Mouse (Mus musculus) cortical plate, adult 2 months (tissue): ENCODE results near the gene Zfp595. TPM values are rescaled to one million over a fixed set of nuclear protein-coding genes. Genes with fewer than 3 reads are reported as not detected.
"Not testable (repeated sequence)": the region's sequence is repeated elsewhere in the genome, so short reads cannot be mapped to it uniquely, and the experiment has no call there.

Source experiments
- H3K27ac ChIP-seq: fragments of 200-500 bp; 2 replicates; pipeline ENCODE4 v1.5.1; 2012; ENCODE audit warnings: low read length, control low read depth, inconsistent platforms; ENCODE audit not compliant: insufficient read depth
- H3K4me1 ChIP-seq: fragments of 200-500 bp; 2 replicates; pipeline ENCODE4 v1.6.1; 2011; ENCODE audit warnings: low read length; ENCODE audit not compliant: control insufficient read depth, insufficient read depth
- H3K4me3 ChIP-seq: fragments of 200-500 bp; 2 replicates; pipeline ENCODE4 v1.5.1; 2011; ENCODE audit warnings: mild to moderate bottlenecking, low read length, control low read depth; ENCODE audit not compliant: insufficient read depth
- CTCF ChIP-seq: fragments of 200-500 bp; IDR thresholded peaks from 2 replicates; pipeline ENCODE4 v1.5.1; 2011; ENCODE audit warnings: mild to moderate bottlenecking, control low read depth, low read length; ENCODE audit not compliant: insufficient read depth; ENCODE audit errors: extremely low read depth
- POLR2A ChIP-seq: fragments of 200-500 bp; IDR thresholded peaks from 2 replicates; pipeline ENCODE4 v1.6.1; 2011; ENCODE audit warnings: mild to moderate bottlenecking, low read length, control low read depth; ENCODE audit not compliant: insufficient read depth; ENCODE audit errors: extremely low read depth
- polyA plus RNA-seq: library from polyadenylated mRNA; depleted of rRNA; stranded (reverse); fragments of >200 nt; gene quantifications from 2 replicates; pipeline ENCODE4 v1.2.3, GENCODE M21; 2012; rRNA removed

Zfp595 gene
- polyA plus RNA-seq, 1 experiment: 2.6 TPM

- Histone ChIP-seq H3K4me1 (no peaks in the 10 kb centered on the region), H3K27ac (no peak within 1 kb of the TSS), H3K4me3 (no peak within 1 kb of the TSS)
- TF ChIP-seq CTCF: no peak
- no peak for TF ChIP-seq POLR2A
Observed at GRCm38 (mm10) chr13:67278314-67278713, 54.1 kb downstream of the Zfp595 start, which contains the start of gene Zfp458. Gene Zfp458 (minus strand): TSS chr13:67278466.

- H3K4me3 ChIP-seq: peak overlapping the region; percentile 74
- not testable (repeated sequence) for H3K27ac ChIP-seq, H3K4me1 ChIP-seq
Observed at GRCm38 (mm10) chr13:67269383-67270065, 62.8 kb downstream of the Zfp595 start.

- Histone ChIP-seq H3K4me1 (no peaks in the 10 kb centered on the region; the same call in 1 of the 2 replicates), H3K27ac (no peak overlapping the region), H3K4me3 (peak overlapping the region; percentile 74)
- TF ChIP-seq CTCF: no peak
- TF ChIP-seq POLR2A: peak; percentile 36; the same call in 1 of the 2 replicates
Observed at GRCm38 (mm10) chr13:67268568-67269369, 63.6 kb downstream of the Zfp595 start.

Other genes with a start within 250 kb of the Zfp595 start
- gene Zfp708, start 234.6 kb downstream of the Zfp595 start, polyA plus RNA-seq: 2.9 and 3.0 TPM in 2 replicates
- gene Gm28557, start 224.0 kb downstream of the Zfp595 start, polyA plus RNA-seq: 1.9 and 2.1 TPM in 2 replicates
- gene Rslcan18, start 216.3 kb downstream of the Zfp595 start, polyA plus RNA-seq: 0.19 TPM in 2 replicates
- gene Zfp759, start 210.9 kb downstream of the Zfp595 start, polyA plus RNA-seq: 3.2 and 3.6 TPM in 2 replicates
- gene Rsl1, start 159.4 kb downstream of the Zfp595 start, polyA plus RNA-seq: 3.8 and 4.1 TPM in 2 replicates
- 1.4 and 1.5 TPM in 2 replicates for gene Zfp455, start 138.1 kb downstream of the Zfp595 start, polyA plus RNA-seq
- gene Zfp458, start 54.1 kb downstream of the Zfp595 start, polyA plus RNA-seq: 3.8 and 4.2 TPM in 2 replicates
- gene Zfp457, start 26.1 kb downstream of the Zfp595 start, polyA plus RNA-seq: 2.7 and 3.4 TPM in 2 replicates
- gene Gm28044, start 28.0 kb upstream of the Zfp595 start, polyA plus RNA-seq: not detected in 2 replicates
- 0.48 and 0.57 TPM in 2 replicates for gene Zfp953, start 28.0 kb upstream of the Zfp595 start, polyA plus RNA-seq
- 0.15 and 0.44 TPM in 2 replicates for gene Gm28041, start 43.2 kb upstream of the Zfp595 start, polyA plus RNA-seq
- gene Zfp456, start 43.2 kb upstream of the Zfp595 start, polyA plus RNA-seq: 0.52 and 0.61 TPM in 2 replicates
- gene Zfp429, start 67.2 kb upstream of the Zfp595 start, polyA plus RNA-seq: 3.9 and 4.6 TPM in 2 replicates
- 3.8 and 4.5 TPM in 2 replicates for gene Zfp459, start 88.8 kb upstream of the Zfp595 start, polyA plus RNA-seq
- gene Zfp874a, start 119.1 kb upstream of the Zfp595 start, polyA plus RNA-seq: 9.1 TPM in 2 replicates
- gene Zfp874b, start 151.7 kb upstream of the Zfp595 start, polyA plus RNA-seq: 10.0 and 11.5 TPM in 2 replicates
- 5.6 and 5.7 TPM in 2 replicates for gene Zfp58, start 168.0 kb upstream of the Zfp595 start, polyA plus RNA-seq
- gene Gm26965, start 193.6 kb upstream of the Zfp595 start, polyA plus RNA-seq: 0.15 TPM in 1 of 2 replicates, not detected in the other
- gene Zfp87, start 193.6 kb upstream of the Zfp595 start, polyA plus RNA-seq: 27.9 and 29.4 TPM in 2 replicates
- gene Zfp748, start 221.3 kb upstream of the Zfp595 start, polyA plus RNA-seq: 5.0 and 5.2 TPM in 2 replicates